Mouse (Mus musculus): Measurements from ENCODE around the gene Herc3.

The Herc3 gene

GRCm38 (mm10) chr6:58921623-58922022 lies 90.4 kb downstream of the Herc3 start:
- DNase-seq (ENCODE audit: low spot score) = no peak

- no peak for DNase-seq (ENCODE audit: low spot score)
Measured at GRCm38 (mm10) chr6:58922511-58922910, 91.2 kb downstream of the Herc3 start.

- DNase-seq (ENCODE audit: low spot score) = no peak
Measured at GRCm38 (mm10) chr6:58927881-58928280, 96.6 kb downstream of the Herc3 start.

GRCm38 (mm10) chr6:58929911-58930431 lies 98.7 kb downstream of the Herc3 start:
- DNase-seq (ENCODE audit: low spot score) = peak; percentile 46

- no peak for DNase-seq (ENCODE audit: low spot score)
Measured at GRCm38 (mm10) chr6:58931149-58931548, 99.9 kb downstream of the Herc3 start.

- peak; percentile 44 for DNase-seq (ENCODE audit: low spot score)
Measured at GRCm38 (mm10) chr6:58932515-58933188, 101.4 kb downstream of the Herc3 start.

- DNase-seq (ENCODE audit: low spot score) = peak; percentile 81
Measured at GRCm38 (mm10) chr6:58933189-58933913, 102.1 kb downstream of the Herc3 start.

- no peak for DNase-seq (ENCODE audit: low spot score)
Measured at GRCm38 (mm10) chr6:58934144-58934543, 102.9 kb downstream of the Herc3 start.

- DNase-seq (ENCODE audit: low spot score) = no peak
Measured at GRCm38 (mm10) chr6:58937726-58938125, 106.5 kb downstream of the Herc3 start.

- no peak for DNase-seq (ENCODE audit: low spot score)
Measured at GRCm38 (mm10) chr6:58942276-58942675, 111.0 kb downstream of the Herc3 start.

GRCm38 (mm10) chr6:58943958-58944357 lies 112.7 kb downstream of the Herc3 start:
- no peak for DNase-seq (ENCODE audit: low spot score)

GRCm38 (mm10) chr6:58946246-58946645 lies 115.0 kb downstream of the Herc3 start:
- DNase-seq (ENCODE audit: low spot score) = no peak

GRCm38 (mm10) chr6:58946840-58947239 lies 115.6 kb downstream of the Herc3 start:
- DNase-seq (ENCODE audit: low spot score) = no peak

- no peak for DNase-seq (ENCODE audit: low spot score)
Measured at GRCm38 (mm10) chr6:58950410-58950809, 119.1 kb downstream of the Herc3 start.

GRCm38 (mm10) chr6:58951128-58951992 lies 120.1 kb downstream of the Herc3 start:
- DNase-seq (ENCODE audit: low spot score) = no peak

GRCm38 (mm10) chr6:58960523-58960922 lies 129.3 kb downstream of the Herc3 start:
- no peak for DNase-seq (ENCODE audit: low spot score)

GRCm38 (mm10) chr6:58962691-58963090 lies 131.4 kb downstream of the Herc3 start:
- DNase-seq (ENCODE audit: low spot score) = no peak

- DNase-seq (ENCODE audit: low spot score) = no peak
Measured at GRCm38 (mm10) chr6:58964091-58964490, 132.8 kb downstream of the Herc3 start.

GRCm38 (mm10) chr6:58964565-58964964 lies 133.3 kb downstream of the Herc3 start:
- DNase-seq (ENCODE audit: low spot score) = no peak

GRCm38 (mm10) chr6:58965071-58965831 lies 134.0 kb downstream of the Herc3 start:
- DNase-seq (ENCODE audit: low spot score) = no peak

GRCm38 (mm10) chr6:58968272-58968671 lies 137.0 kb downstream of the Herc3 start:
- no peak for DNase-seq (ENCODE audit: low spot score)

All from layer of hippocampus, adult 11-12 months (tissue).